Mouse (Mus musculus) testis, postnatal 14 days (tissue): Measurements from ENCODE around the gene Tbc1d8.

Source experiments
- DNase-seq: peaks from one replicate; pipeline ENCODE4 v3.0.0; 2021; ENCODE audit warnings: low spot score

Gene Tbc1d8

GRCm38 (mm10) chr1:39361754-39362514 is 116.6 kb downstream of the Tbc1d8 start:
- no peak for DNase-seq

DNA sequence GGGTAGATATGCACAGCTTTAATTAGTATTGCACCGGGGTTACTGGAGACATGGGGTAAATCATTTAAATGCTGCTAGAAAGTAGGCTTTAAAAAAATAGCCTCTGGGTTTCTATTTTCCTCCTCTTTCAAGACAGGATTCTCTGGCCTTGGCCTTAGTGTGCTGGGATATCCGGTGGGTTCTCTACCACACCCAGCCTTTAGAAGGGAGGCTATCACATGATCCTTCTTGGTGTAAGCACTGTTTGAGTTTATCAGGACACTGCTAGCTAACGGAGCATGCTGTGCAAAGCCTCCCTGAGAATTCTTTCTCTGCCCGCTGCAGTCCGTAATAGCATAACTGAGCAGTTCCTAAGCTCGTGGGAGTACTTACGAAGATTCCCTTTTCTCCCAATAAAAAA is 129.1 kb downstream of the Tbc1d8 start:
- no peak for DNase-seq

- no peak for DNase-seq
Observed at GRCm38 (mm10) chr1:39349001-39349400, 129.6 kb downstream of the Tbc1d8 start.

- DNase-seq, result no peak
Observed at GRCm38 (mm10) chr1:39344981-39345600, 133.5 kb downstream of the Tbc1d8 start.

DNA sequence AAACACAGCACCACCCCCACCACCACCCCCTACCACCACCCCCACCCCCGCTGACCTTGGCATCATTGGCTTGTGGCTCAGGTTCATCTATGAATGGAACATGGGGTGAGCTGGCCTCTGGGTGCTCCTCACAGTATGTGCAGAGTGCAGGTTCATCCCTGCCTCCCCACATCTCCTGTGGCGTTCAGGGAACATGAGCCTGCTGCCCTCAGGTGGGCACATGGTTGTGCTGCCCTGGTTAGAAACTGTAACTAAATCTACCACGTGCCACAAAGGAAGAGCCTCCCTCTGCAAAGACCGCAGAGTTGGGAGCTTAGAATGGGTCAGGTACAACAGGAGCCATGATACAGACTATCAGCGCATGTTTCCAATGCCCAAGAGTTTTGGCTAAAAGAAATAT is 135.3 kb downstream of the Tbc1d8 start:
- no peak for DNase-seq

- DNase-seq, result peak; percentile 33
Observed at GRCm38 (mm10) chr1:39341807-39342206, 136.7 kb downstream of the Tbc1d8 start.

DNA sequence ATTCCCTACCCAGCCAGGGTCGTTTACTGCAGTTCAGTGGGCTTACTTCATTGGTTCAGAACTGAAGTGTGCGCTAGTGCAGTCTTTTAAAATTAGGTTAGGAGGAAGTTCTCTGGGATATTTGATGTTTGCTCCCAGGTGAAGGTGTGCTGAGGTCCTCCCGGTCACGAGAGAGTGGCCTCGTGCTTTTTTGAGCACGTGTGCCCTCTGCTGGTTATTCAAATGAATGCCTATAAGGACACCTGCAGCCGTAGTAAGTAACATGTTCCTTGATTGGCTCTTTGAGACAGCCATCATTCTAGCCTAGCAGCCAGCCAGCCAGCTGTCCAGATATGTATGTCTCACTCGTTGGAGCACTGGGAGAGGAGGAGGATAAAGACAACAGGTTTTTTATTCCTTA is 137.9 kb downstream of the Tbc1d8 start:
- no peak for DNase-seq

- no peak for DNase-seq
Observed at GRCm38 (mm10) chr1:39340156-39340555, 138.4 kb downstream of the Tbc1d8 start.

DNA sequence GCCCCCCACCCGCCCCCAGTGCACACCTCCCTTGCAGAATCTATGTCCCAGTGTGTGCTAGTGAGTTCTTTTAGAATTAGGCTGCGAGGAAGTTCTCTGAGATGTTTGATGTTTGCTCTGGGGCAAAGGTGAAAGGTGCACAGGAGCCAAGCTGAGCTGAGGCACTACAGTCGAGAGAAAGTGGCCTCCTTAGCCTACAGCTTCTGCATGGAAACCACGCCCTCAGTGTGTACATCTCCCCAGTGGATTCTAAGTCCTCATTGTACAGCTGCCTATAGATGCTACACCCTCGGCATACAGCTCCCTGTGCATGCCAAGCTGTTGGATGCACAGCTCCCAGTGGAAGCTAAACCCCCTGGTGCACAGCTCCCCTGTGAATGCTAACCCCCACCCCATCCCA is 139.1 kb downstream of the Tbc1d8 start:
- DNase-seq, result no peak

GRCm38 (mm10) chr1:39338831-39339230 is 139.7 kb downstream of the Tbc1d8 start:
- no peak for DNase-seq

- DNase-seq, result no peak
Observed at GRCm38 (mm10) chr1:39336788-39337187, 141.8 kb downstream of the Tbc1d8 start.

DNA sequence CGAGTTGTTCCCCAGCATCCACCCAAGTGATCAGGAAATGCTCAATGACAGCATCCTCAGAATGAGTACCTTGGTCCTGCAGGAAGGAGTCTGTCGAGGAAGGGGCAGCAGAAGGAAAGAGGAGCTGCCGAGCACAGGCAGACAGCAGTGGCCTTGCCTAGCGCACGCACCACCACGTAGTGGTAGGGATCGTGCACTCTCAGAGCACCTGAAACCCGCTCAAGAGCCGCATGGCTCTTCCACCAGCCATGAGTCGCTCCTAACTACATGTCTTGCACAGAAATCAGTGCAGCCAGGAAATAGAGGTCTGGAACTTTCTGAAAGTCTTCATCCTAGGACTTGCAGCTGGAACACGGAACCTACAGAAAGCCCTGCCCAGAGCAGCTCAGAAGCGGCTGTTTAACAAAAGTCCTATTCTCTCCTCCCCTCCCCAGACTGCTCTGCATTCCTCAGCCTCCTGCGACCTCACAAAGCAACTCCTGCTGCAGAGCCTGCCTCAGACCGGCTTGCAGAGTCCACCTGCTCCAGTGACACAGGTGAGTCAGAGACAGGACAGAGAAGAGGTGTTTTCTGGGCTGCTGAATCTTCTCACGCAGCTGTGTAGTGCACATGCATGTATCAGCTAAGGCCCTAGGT is 142.9 kb downstream of the Tbc1d8 start:
- peak; percentile 43 for DNase-seq

- no peak for DNase-seq
Observed at GRCm38 (mm10) chr1:39332456-39332855, 146.1 kb downstream of the Tbc1d8 start.

DNA sequence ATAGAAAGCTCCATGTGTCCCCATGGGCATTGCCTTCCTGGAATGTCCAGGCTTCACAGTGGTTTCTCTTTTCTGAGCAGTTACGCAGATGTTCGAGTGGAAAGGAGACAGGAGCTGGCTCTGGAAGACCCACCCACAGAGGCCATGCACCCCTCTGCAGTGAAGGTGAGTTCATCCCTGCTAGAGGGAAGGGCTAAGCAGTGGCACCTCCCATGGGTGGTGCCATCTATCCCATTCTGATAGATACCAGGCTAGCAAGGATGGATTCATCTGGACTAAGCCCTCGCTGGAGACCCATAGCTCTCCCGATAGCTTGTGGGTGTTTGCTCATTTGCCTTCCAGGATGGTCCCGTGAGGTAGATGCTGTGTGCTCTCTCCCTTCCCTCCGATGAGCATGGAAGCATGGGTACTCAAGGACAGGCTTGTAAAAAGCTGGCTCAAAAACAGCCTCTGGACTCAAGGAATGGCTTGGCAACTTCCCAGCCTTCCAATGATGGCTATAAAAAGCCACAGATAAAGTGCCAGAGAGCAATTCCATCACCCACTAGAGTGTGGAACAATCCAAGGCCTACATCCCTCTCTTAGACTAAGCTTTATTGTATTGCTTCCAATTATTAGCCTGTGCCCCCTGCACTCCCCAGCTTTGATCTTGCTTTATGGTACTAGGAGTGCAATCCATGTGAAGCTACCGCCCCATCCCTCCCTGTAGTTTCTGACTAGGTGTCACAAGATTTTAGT is 147.5 kb downstream of the Tbc1d8 start:
- DNase-seq, result no peak

DNA sequence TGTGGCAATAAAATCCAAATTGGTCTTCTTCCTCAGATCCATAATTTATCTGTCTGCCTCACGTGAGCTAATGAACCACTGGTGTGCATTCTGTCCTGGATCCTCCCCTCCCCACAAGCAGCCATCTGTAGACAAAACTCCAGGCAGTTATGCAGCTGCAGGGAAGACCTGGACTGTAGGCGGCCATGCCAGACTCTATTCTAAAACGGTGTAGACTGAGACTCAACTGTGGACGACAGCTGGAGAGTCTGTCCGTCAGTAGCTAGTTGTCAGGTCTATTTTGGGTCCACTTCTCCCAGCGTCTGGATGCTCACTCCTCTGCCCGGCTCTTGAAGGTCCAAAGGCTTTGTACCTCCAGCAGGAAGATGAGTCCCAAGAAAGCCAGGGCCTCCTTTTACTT is 151.0 kb downstream of the Tbc1d8 start:
- no peak for DNase-seq

GRCm38 (mm10) chr1:39325228-39325627 is 153.3 kb downstream of the Tbc1d8 start:
- DNase-seq, result no peak

- DNase-seq, result no peak
Observed at GRCm38 (mm10) chr1:39321954-39322353, 156.6 kb downstream of the Tbc1d8 start.
